Mouse (Mus musculus) neural tube, embryonic 11.5 days (tissue): ENCODE measurements at regions not wholly inside any gene's neighbourhood (a gene's known extent, or its start where the extent isn't known, plus 50 kb on each side); places are given as distances from the start of the nearest gene placed in this dataset.

Source experiments
- ATAC-seq: fragments of 200-750 bp; cut with Nextera tagmentation; 2 replicates; pipeline ENCODE4 v1.8.0; 2017; ENCODE audit warnings: moderate number of reproducible peaks, mild to moderate bottlenecking, moderate TSS enrichment, moderate library complexity; ENCODE audit not compliant: insufficient read depth, low FRiP score, low TSS enrichment
- DNase-seq: peaks from one replicate; pipeline ENCODE4 v3.0.0-alpha.2; 2015; ENCODE audit warnings: low spot score
- H3K27ac ChIP-seq: fragments of 300-500 bp; sonication (generic); 2 replicates; pipeline ENCODE4 v1.5.1; 2014; ENCODE audit warnings: low read depth, mild to moderate bottlenecking, low read length
- H3K27me3 ChIP-seq: fragments of 300-500 bp; sonication (generic); 2 replicates; pipeline ENCODE4 v1.6.1; 2014; ENCODE audit warnings: mild to moderate bottlenecking, low read length, mixed read lengths; ENCODE audit not compliant: control insufficient read depth, insufficient read depth
- H3K36me3 ChIP-seq: fragments of 300-500 bp; sonication (generic); 2 replicates; pipeline ENCODE4 v1.6.1; 2014; ENCODE audit warnings: mild to moderate bottlenecking, low read length, moderate library complexity, mixed read lengths; ENCODE audit not compliant: control insufficient read depth, insufficient read depth
- H3K4me1 ChIP-seq: fragments of 300-500 bp; sonication (generic); 2 replicates; pipeline ENCODE4 v1.6.1; 2014; ENCODE audit warnings: low read length, mixed read lengths; ENCODE audit not compliant: control insufficient read depth, insufficient read depth
- H3K4me2 ChIP-seq: fragments of 300-500 bp; sonication (generic); 2 replicates; pipeline ENCODE4 v1.6.1; 2014; ENCODE audit warnings: low read depth, mild to moderate bottlenecking, moderate library complexity
- H3K4me3 ChIP-seq: fragments of 300-500 bp; sonication (generic); 2 replicates; pipeline ENCODE4 v1.5.1; 2014; ENCODE audit warnings: low read depth, low read length
- H3K9ac ChIP-seq: fragments of 300-500 bp; sonication (generic); 2 replicates; pipeline ENCODE4 v1.6.1; 2014; ENCODE audit warnings: mild to moderate bottlenecking, low read length
- H3K9me3 ChIP-seq: fragments of 300-500 bp; sonication (generic); 2 replicates; pipeline ENCODE4 v1.6.1; 2016; ENCODE audit warnings: low read length; ENCODE audit not compliant: control insufficient read depth
- whole genome bisulfite sequencing: fragments of 180-500 bp; shearing (Covaris S2); extraction: QIAGEN DNeasy Blood & Tissue Kit; methylation state at CpG from one replicate; pipeline ENCODE4 v1.1.7; 2014; 5-methylcytosine and 5-hydroxymethylcytosine counted together

GRCm38 (mm10) chr12:8109203-8109770, 98.6 kb upstream of the Ldah start:
- Histone ChIP-seq H3K9me3 (no peaks in the 10 kb centered on the region), H3K4me1 (no peaks in the 10 kb centered on the region), H3K4me3 (no peak overlapping the region), H3K27ac (no peak overlapping the region), H3K27me3 (no peaks in the 10 kb centered on the region), H3K9ac (no peak overlapping the region), H3K36me3 (no peaks in the 10 kb centered on the region), H3K4me2 (no peak overlapping the region)
- DNase-seq (no peak), ATAC-seq (no peak)
- 84% methylated on average over 5 of the region's 5 CpGs for WGBS

GRCm38 (mm10) chr12:8109876-8110275, 98.0 kb upstream of the Ldah start:
- no peak for DNase-seq
- no peaks in the 10 kb centered on the region for H3K27me3 ChIP-seq
- H3K4me2 ChIP-seq, result no peak overlapping the region
- ATAC-seq, result no peak
- no peaks in the 10 kb centered on the region for H3K36me3 ChIP-seq
- H3K9me3 ChIP-seq, result no peaks in the 10 kb centered on the region
- 91% methylated on average over 6 of the region's 6 CpGs for WGBS
- no peak overlapping the region for H3K4me3 ChIP-seq
- H3K27ac ChIP-seq, result no peak overlapping the region
- H3K4me1 ChIP-seq, result no peaks in the 10 kb centered on the region
- no peak overlapping the region for H3K9ac ChIP-seq

GRCm38 (mm10) chr12:8110297-8110696, 97.6 kb upstream of the Ldah start:
- ATAC-seq (no peak), DNase-seq (no peak)
- Histone ChIP-seq H3K4me2 (no peak overlapping the region), H3K27ac (no peak overlapping the region), H3K9ac (no peak overlapping the region), H3K27me3 (no peaks in the 10 kb centered on the region), H3K36me3 (no peaks in the 10 kb centered on the region), H3K4me3 (no peak overlapping the region), H3K9me3 (no peaks in the 10 kb centered on the region), H3K4me1 (no peaks in the 10 kb centered on the region)
- 53% methylated on average over 4 of the region's 4 CpGs for WGBS

GRCm38 (mm10) chr12:8111484-8111883, 96.4 kb upstream of the Ldah start:
- H3K36me3 ChIP-seq, result no peaks in the 10 kb centered on the region
- WGBS, result 71% methylated on average over 4 of the region's 4 CpGs
- no peak overlapping the region for H3K4me2 ChIP-seq
- H3K4me1 ChIP-seq, result no peaks in the 10 kb centered on the region
- H3K9ac ChIP-seq, result no peak overlapping the region
- H3K4me3 ChIP-seq, result no peak overlapping the region
- H3K9me3 ChIP-seq, result no peaks in the 10 kb centered on the region
- no peak overlapping the region for H3K27ac ChIP-seq
- ATAC-seq, result no peak
- H3K27me3 ChIP-seq, result no peaks in the 10 kb centered on the region
- no peak for DNase-seq

- Histone ChIP-seq H3K4me3 (no peak overlapping the region), H3K9ac (no peak overlapping the region), H3K4me2 (no peak overlapping the region), H3K4me1 (no peaks in the 10 kb centered on the region), H3K9me3 (no peaks in the 10 kb centered on the region), H3K27ac (no peak overlapping the region), H3K27me3 (no peaks in the 10 kb centered on the region), H3K36me3 (no peaks in the 10 kb centered on the region)
- DNase-seq (no peak), ATAC-seq (no peak)
- WGBS, result 82% methylated on average over 1 of the region's 1 CpGs
Measured at GRCm38 (mm10) chr12:8155566-8155965, 52.3 kb upstream of the Ldah start.
